Mouse (Mus musculus) ES-Bruce4 (cell line): ENCODE measurements around the gene Hdac5.

ENCODE experiments used
- CTCF ChIP-seq: IDR thresholded peaks from one replicate; pipeline ENCODE4 v1.8.1; 2011; ENCODE audit warnings: low read depth, low read length
- POLR2A ChIP-seq: IDR thresholded peaks from one replicate; pipeline ENCODE4 v1.8.1; 2011; ENCODE audit warnings: low read length; ENCODE audit not compliant: insufficient read depth

DNA sequence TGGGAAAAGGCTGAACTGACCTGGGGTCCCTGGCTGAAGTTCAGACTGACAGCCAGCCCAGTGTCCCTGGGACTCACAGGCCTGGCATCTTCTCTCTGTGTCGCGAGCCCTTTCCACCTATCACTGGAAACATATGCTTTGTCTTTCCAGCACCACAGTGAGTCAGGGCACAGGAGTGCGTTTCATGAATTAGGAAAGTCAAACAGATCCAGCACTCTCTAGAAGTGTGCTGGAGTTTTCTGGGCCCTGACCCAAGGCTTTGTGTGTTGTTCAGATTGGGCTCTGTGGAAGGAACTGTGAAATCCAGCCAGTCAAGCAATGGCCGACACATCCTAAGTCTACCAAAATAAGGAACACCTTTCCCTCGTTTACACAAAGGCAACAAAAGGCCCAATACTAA, 4.7 kb downstream of the Hdac5 start:
- TF ChIP-seq CTCF, result no peak
- TF ChIP-seq POLR2A, result no peak
